Mouse (Mus musculus): ENCODE results near the gene Ptbp3. TPM values are rescaled to one million over a fixed set of nuclear protein-coding genes. Genes with fewer than 3 reads are reported as not detected.

The Ptbp3 gene
- total RNA-seq, 2 experiments from 2014 or later, result 6.6 to 9.0 TPM

DNA sequence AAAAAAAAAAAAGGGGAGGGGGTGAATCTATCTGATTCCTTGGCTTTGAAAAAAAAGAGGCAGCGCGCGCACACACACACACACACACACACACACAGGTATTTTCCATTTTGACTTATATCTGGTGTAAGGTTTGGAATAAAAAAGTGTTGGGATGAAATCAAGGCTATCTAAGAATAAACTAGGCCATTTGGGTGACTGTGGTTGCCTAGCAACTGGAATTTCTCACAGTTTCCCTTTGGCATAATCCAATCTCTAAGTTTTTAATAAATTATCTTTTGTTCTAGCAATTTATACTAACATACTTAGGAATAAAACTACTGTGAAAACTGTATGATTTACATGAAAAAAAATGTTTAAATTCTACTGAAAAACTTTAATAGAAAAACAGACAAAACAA, 42.5 kb downstream of the Ptbp3 start:
- no peak for DNase-seq (ENCODE audit: low spot score)

- DNase-seq (ENCODE audit: low spot score), result no peak
Observed at GRCm38 (mm10) chr4:59505481-59505880, 43.7 kb downstream of the Ptbp3 start.

GRCm38 (mm10) chr4:59491097-59491496, 58.1 kb downstream of the Ptbp3 start:
- no peak for DNase-seq (ENCODE audit: low spot score)

GRCm38 (mm10) chr4:59471306-59471705, 77.9 kb downstream of the Ptbp3 start:
- DNase-seq (ENCODE audit: low spot score), result no peak

- no peak for DNase-seq (ENCODE audit: low spot score)
Observed at GRCm38 (mm10) chr4:59465449-59465848, 83.7 kb downstream of the Ptbp3 start.

DNA sequence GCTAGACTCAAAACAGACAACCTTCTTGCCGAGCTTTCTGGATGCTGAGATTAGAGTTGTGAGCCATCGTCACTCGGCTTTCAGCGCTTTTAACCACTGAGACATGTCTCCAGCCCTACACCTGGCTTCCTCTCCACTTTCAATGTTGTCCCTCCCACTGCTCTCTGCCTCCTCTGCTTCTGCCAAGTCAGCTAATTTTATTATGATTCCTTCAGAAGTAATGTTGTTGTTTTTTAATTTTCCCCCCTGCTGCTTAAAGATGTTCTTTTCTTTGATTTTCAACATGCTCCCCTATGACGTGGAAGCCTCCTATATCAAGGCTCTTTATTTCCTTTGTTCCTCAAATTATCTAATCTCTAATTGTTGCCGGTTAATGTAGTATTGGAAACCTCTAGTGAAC, 84.5 kb downstream of the Ptbp3 start:
- DNase-seq (ENCODE audit: low spot score), result no peak

- no peak for DNase-seq (ENCODE audit: low spot score)
Observed at GRCm38 (mm10) chr4:59462494-59462893, 86.7 kb downstream of the Ptbp3 start.

DNA sequence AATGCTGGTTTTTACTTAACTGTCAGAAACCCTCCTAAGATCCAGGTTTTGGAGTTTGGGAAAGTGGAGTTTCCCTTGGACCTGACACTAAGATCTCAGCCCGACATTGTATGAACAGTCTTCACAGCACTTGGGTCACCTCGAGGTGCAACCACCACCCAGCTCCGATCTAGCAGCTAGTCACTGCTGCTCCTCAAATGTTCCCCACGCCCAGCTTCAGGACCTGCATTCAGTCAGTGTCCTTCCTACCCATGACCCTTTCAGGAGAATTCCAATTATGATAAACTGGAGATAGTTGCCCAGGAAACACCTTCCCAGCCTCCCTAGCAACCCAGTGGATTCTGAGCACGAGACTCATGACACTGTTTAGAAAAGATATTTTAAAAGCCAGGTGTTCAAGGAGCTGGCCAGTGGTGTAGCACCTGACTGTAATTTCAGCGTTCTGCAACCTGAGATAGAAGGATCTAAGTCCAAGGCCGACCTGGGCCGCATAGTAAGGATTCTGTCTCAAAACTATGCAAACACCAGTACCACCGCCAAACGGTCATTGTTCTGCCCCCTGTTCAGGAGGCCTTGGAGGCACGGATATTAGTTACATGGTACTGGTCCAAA, 87.9 kb downstream of the Ptbp3 start:
- no peak for DNase-seq (ENCODE audit: low spot score)

DNA sequence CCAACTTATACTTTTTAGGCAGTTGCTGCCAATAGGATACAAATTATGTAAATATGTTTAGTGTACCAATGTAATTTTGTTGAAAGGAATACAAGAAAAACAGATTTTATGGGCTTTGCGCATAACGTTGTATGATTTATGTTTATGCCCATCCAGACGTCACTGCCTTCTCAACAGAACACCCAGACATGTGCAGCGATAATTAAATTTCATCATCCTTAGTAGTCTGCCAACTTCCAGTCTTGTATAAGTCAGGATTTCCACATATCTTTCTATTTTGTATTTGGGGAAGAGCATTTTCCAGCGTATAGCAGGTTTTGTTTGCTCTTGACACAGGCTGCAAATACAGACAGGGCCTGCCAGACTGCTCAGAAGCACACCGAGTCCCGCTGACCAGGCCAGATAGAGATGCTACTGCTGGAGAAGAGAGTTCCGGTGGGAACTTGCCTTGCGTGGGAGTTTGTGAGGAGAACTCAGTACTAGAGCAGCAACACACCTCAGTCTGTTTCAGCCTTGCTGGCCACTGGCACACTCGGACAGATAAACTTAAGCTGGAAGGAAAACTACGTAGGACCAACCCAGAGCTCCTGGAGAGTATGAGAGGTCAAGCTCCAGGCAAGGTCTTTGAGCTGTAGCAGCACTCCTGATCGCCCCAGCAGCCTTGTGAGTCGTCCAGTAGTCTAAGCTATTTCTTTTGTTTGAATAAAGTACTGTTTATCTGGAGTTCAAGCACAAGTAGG, 89.8 kb downstream of the Ptbp3 start:
- no peak for DNase-seq (ENCODE audit: low spot score)

DNA sequence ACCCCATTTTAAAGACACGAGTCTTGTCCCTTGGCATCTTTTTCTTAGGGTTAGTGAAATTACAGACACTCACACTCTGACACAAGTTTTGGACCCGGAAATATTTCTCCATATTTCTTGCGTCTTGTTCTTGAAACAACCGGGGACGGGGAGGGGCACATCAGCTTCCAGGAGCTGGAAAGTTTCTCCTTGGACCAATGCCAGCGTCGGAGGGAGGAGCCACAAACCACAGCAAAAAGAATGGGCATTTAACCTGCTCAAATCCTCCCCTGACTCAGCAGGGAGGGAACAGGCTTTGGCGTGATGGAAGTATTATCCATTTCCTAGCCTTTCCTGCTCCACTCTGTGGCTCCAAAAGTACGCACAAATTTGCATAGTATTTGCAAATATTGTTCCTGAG, 91.2 kb downstream of the Ptbp3 start:
- no peak for DNase-seq (ENCODE audit: low spot score)

GRCm38 (mm10) chr4:59457091-59457490, 92.1 kb downstream of the Ptbp3 start:
- DNase-seq (ENCODE audit: low spot score), result no peak

DNA sequence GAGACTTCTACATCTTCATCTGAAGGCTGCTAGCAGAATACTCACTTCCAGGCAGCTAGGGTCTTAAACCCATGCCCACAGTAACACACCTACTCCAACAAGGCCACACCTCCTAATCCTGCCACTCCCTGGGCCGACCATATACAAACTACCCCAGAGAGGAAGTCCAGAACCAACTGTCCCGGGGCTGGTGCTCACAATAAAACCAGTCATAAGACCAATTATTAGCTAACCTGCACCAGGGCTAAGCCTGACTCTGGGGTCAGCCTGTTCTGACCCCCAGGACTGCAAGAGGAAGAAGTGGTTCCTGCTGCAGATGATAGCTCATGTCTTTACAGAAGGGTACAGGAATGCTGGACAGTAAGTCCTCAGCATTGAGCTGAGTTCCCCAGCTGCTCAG, 93.7 kb downstream of the Ptbp3 start:
- DNase-seq (ENCODE audit: low spot score), result no peak

- no peak for DNase-seq (ENCODE audit: low spot score)
Observed at GRCm38 (mm10) chr4:59454046-59454445, 95.1 kb downstream of the Ptbp3 start.

GRCm38 (mm10) chr4:59452503-59452933, 96.6 kb downstream of the Ptbp3 start:
- DNase-seq (ENCODE audit: low spot score), result no peak

DNA sequence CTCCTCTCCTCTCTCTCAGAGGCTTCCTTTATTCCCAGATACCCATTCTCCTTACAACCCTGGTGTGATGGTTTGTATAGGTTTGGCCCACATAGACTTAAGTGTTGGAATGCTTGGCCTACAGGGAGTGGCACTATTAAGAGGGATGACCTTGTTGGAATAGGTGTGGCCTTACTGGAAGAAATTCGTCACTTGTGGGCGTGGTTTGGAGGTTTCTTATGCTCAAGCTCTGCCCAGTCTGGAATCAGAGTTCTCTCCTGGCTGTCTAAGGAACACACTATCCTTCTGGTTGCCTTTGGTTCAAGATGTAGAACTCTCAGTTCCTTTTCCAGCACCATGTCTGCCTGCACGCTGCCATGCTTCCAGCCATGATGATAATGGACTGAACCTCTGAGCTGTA, 98.3 kb downstream of the Ptbp3 start:
- DNase-seq (ENCODE audit: low spot score), result no peak

- DNase-seq (ENCODE audit: low spot score), result no peak
Observed at GRCm38 (mm10) chr4:59450234-59450854, 98.8 kb downstream of the Ptbp3 start.

GRCm38 (mm10) chr4:59447296-59447695, 101.9 kb downstream of the Ptbp3 start:
- DNase-seq (ENCODE audit: low spot score), result no peak

DNA sequence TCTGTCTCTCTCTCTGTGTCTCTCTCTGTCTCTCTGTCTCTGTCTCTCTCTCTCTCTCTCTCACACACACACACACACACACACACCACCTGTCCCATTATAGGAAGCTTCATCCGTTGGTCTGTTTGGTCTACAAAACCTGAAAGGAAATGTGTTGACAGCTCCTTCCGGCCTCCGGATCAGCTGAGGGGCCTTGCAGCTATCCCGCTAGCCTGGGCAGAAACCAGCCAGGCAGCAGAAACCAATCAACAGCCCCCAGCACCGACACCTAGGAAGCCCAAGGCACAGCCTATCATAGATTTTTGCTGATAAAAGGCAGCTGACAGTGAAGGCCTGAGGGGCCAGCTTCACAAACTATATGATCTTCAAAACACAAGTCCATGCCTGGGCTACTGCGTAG, 103.6 kb downstream of the Ptbp3 start:
- DNase-seq (ENCODE audit: low spot score), result no peak

GRCm38 (mm10) chr4:59444994-59445393, 104.2 kb downstream of the Ptbp3 start:
- no peak for DNase-seq (ENCODE audit: low spot score)

DNA sequence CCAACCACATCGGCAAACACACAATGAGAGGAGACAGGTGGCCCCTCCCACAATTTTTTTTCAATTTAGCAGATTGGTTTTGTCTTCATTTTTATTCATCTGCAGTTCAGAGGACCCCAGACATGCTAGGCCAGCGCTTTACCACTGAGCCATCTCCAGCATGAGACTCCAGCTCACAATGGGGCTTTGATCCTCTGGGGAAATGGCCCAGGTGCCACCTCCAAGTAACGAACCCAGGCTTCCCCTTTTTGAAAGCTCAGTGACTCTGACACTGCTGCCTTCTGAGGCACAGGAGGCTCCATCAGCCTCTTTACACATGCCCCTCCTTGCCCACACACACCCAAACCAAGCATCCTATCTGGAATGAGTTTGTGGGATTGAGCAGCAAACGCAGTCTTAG, 105.1 kb downstream of the Ptbp3 start:
- DNase-seq (ENCODE audit: low spot score), result no peak

DNA sequence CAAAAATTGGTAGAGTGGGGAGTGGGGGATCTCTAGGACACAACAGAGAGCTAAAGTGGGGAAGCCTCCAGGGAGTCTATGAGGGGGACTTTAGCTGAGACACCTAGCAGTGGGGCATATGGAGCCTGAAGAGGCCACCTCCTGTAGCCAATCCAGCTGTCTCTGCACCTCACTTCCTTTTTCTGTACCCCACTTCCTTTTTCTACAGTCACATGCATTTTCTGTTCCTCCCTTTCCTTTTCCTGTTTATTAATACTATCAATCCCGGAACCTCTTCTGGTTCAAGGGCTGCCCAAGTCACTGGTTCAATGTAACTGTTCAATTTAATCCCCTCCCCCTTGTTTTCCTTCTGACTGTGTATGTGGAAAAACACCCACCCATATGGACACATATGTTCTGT, 107.9 kb downstream of the Ptbp3 start:
- no peak for DNase-seq (ENCODE audit: low spot score)

DNA sequence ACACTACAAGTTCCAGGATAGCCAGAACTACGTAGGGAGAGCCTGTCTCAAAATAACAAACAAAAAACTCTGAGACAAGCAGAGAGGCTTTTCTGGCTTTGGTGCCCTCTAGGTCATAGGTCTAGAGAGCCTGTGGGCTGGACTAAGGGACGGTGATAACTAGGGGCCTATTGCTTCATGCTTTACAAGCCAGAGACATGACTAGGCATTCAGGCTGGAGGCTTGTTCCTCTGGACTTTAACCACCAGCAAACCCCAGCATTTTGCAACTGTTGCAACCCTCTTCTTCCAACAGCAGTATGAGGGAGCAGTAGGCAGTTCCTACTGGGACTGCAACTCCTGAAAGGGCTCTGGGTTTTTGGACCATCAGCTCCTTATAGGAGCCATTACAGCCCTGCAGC, 109.2 kb downstream of the Ptbp3 start:
- no peak for DNase-seq (ENCODE audit: low spot score)

GRCm38 (mm10) chr4:59439041-59439440, 110.1 kb downstream of the Ptbp3 start:
- DNase-seq (ENCODE audit: low spot score), result no peak

All from gastrocnemius, adult 18-20 months (tissue).